Mouse (Mus musculus) lung, postnatal 0 days (tissue): ENCODE measurements around the gene Rnasek. TPM values are rescaled to one million over a fixed set of nuclear protein-coding genes. Genes with fewer than 3 reads are reported as not detected.

ENCODE experiments used
- ATAC-seq: fragments of 200-750 bp; cut with Nextera tagmentation; 2 replicates; pipeline ENCODE4 v1.8.0; 2017; ENCODE audit warnings: moderate library complexity
- DNase-seq: peaks from one replicate; pipeline ENCODE4 v3.0.0-alpha.2; 2016; ENCODE audit warnings: low spot score
- H3K27ac ChIP-seq: fragments of 300-500 bp; sonication (generic); 2 replicates; pipeline ENCODE4 v1.5.1; 2014; ENCODE audit warnings: antibody characterized with exemption, mild to moderate bottlenecking, low read length, mixed read lengths
- H3K27me3 ChIP-seq: fragments of 300-500 bp; sonication (generic); replicated peaks from 2 replicates; pipeline ENCODE4 v1.6.1; 2014; ENCODE audit warnings: low read length, mixed read lengths; ENCODE audit not compliant: insufficient read depth
- H3K36me3 ChIP-seq: fragments of 300-500 bp; sonication (generic); 2 replicates; pipeline ENCODE4 v1.6.1; 2014; ENCODE audit warnings: low read length, mixed read lengths; ENCODE audit not compliant: insufficient read depth
- H3K4me1 ChIP-seq: fragments of 300-500 bp; sonication (generic); 2 replicates; pipeline ENCODE4 v1.6.1; 2014; ENCODE audit warnings: antibody characterized with exemption, low read depth, low read length, mixed read lengths; ENCODE audit not compliant: insufficient read depth
- H3K4me2 ChIP-seq: fragments of 300-500 bp; sonication (generic); replicated peaks from 2 replicates; pipeline ENCODE4 v1.6.1; 2014; ENCODE audit warnings: low read depth, mild to moderate bottlenecking, low read length, moderate library complexity, mixed read lengths
- H3K4me3 ChIP-seq: fragments of 300-500 bp; sonication (generic); 2 replicates; pipeline ENCODE4 v1.5.1; 2014; ENCODE audit warnings: low read depth, low read length
- H3K9ac ChIP-seq: fragments of 300-500 bp; sonication (generic); replicated peaks from 2 replicates; pipeline ENCODE4 v1.6.1; 2014; ENCODE audit warnings: low read depth, mild to moderate bottlenecking
- H3K9me3 ChIP-seq: fragments of 300-500 bp; sonication (generic); 2 replicates; pipeline ENCODE4 v1.6.1; 2016; ENCODE audit warnings: low read length, mixed read lengths
- CTCF ChIP-seq: IDR thresholded peaks from 2 replicates; pipeline ENCODE4 v1.5.1; 2016; ENCODE audit warnings: antibody characterized with exemption, mild to moderate bottlenecking
- EP300 ChIP-seq: IDR thresholded peaks from 2 replicates; pipeline ENCODE4 v1.6.1; 2016; ENCODE audit warnings: antibody characterized with exemption, mild to moderate bottlenecking, control low read depth
- WGBS: fragments of 180-500 bp; shearing (Covaris S2); extraction: QIAGEN DNeasy Blood & Tissue Kit; methylation state at CpG from one replicate; pipeline ENCODE4 v1.1.7; 2014; 5-methylcytosine and 5-hydroxymethylcytosine counted together
- microRNA counts: library from miRNA; unstranded; fragments of <30 nt; microRNA quantifications from one replicate; lab custom pipeline; 2015
- microRNA-seq: library from miRNA; unstranded; fragments of <30 nt; microRNA quantifications from one replicate; pipeline ENCODE4, GENCODE M21; 2016
- polyA plus RNA-seq: library from polyadenylated mRNA; unstranded; fragments of >200 nt; fragmentation: Nextera tagmentation; extraction: Ambion mirVana; gene quantifications from 2 replicates; pipeline ENCODE4 v1.2.1, GENCODE M21; 2015

The Rnasek gene
- polyA plus RNA-seq, 1 experiment from 2014 or later: 484 TPM

DNA sequence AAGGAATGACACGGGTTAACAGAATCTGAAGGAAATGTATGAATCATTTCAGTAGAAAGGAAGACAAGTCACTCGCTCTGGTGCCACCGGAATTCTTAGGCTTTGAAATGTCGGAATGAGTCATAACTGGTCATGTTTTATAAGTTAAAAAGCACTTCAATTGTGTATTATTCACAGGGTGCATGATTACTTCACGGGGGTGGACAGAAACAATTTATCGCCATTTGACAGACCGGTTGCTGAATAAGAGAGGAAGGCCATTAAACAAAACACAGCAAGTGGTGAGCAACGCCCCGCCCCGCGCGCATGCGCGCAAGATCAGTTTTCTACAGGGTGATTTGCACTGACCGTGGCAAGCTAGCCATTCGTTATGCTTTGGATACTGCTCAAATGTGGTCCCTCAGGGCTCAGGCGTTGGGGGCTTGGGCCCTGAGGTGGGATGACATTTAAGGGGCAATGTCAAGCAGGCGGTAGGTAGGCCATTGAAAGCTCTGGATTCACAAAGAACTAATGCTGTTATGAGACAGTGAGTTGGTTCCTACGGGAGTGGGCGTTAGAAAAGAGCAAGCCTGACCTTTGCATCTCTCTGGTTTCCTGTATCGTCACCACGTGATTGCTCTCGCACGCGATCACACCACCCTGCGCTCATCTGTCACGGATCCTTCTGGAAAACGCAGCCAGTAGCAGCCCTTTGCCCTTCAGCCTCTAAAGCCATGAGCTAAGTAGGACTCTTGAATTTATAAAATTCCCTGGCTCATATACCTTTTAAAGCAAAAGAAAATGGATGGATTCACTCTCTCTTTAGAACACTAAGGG, 50.1 kb downstream of the Rnasek start:
- WGBS: 74% methylated on average over 28 of the region's 28 CpGs

More for the DNA sequence above, 50.1 kb downstream of the Rnasek start:
- Histone ChIP-seq H3K9ac (no peak overlapping the region), H3K4me3 (no peak overlapping the region), H3K4me1 (no peaks in the 10 kb centered on the region), H3K9me3 (no peaks in the 10 kb centered on the region), H3K27me3 (no peaks in the 10 kb centered on the region), H3K36me3 (no peaks in the 10 kb centered on the region), H3K4me2 (no peak overlapping the region), H3K27ac (no peak overlapping the region)
- DNase-seq (peak; percentile 41), ATAC-seq (peak; percentile 47)
- TF ChIP-seq EP300 (no peak), CTCF (no peak)

MicroRNAs encoded within 50 kb of the gene (microRNA counts, 519-probe panel; counts per million panel counts)
- microRNA mmu-miR-195 (lab: Ali Mortazavi, UCI): 3,617 counts per million, percentile 25 among the panel's probes with 10 or more counts
- microRNA mmu-miR-497 (lab: Ali Mortazavi, UCI): 3,878 counts per million, percentile 31 among the panel's probes with 10 or more counts

Small RNA genes lying within 50 kb of the gene (microRNA-seq; reads per million reads assigned to microRNA genes)
- gene Mir195a: 7,628 reads per million, percentile 93 among the genes with 10 or more reads in this experiment
- gene Mir497: not detected
- not detected for gene Mir497b

Other genes with a start within 250 kb of the Rnasek start
- gene Gabarap, start 248.7 kb downstream of the Rnasek start, polyA plus RNA-seq: 624 and 645 TPM in 2 replicates
- gene Phf23, start 244.1 kb downstream of the Rnasek start, polyA plus RNA-seq: 57.5 and 61.3 TPM in 2 replicates
- gene Dvl2, start 239.2 kb downstream of the Rnasek start, polyA plus RNA-seq: 14.6 and 15.1 TPM in 2 replicates
- 92.0 and 95.2 TPM in 2 replicates for gene Acadvl, start 224.4 kb downstream of the Rnasek start, polyA plus RNA-seq
- 2.0 and 2.1 TPM in 2 replicates for gene Dlg4, start 222.9 kb downstream of the Rnasek start, polyA plus RNA-seq
- 0.81 TPM in 2 replicates for gene Asgr1, start 185.8 kb downstream of the Rnasek start, polyA plus RNA-seq
- gene Asgr2, start 147.2 kb downstream of the Rnasek start, polyA plus RNA-seq: not detected in 2 replicates
- gene Mgl2, start 109.5 kb downstream of the Rnasek start, polyA plus RNA-seq: 0.90 and 1.2 TPM in 2 replicates
- 0.54 and 0.70 TPM in 2 replicates for gene Clec10a, start 83.6 kb downstream of the Rnasek start, polyA plus RNA-seq
- gene Slc16a11, start 27.1 kb downstream of the Rnasek start, polyA plus RNA-seq: 7.9 TPM in 2 replicates
- gene Slc16a13, start 18.8 kb downstream of the Rnasek start, polyA plus RNA-seq: 4.5 and 6.0 TPM in 2 replicates
- gene Bcl6b, start 10.0 kb downstream of the Rnasek start, polyA plus RNA-seq: 19.2 and 31.6 TPM in 2 replicates
- 115 and 118 TPM in 2 replicates for gene 0610010K14Rik, start 1.9 kb downstream of the Rnasek start, polyA plus RNA-seq
- gene Gm21988, start within 50 bp of the Rnasek start, polyA plus RNA-seq: 11.0 and 15.3 TPM in 2 replicates
- 5.8 and 7.0 TPM in 2 replicates for gene Alox12, start 15.5 kb upstream of the Rnasek start, polyA plus RNA-seq
- gene Alox12e, start 82.8 kb upstream of the Rnasek start, polyA plus RNA-seq: 0.08 and 0.11 TPM in 2 replicates
- gene Alox15, start 112.2 kb upstream of the Rnasek start, polyA plus RNA-seq: 0.26 and 0.57 TPM in 2 replicates
- 9.1 and 9.6 TPM in 2 replicates for gene Pelp1, start 170.2 kb upstream of the Rnasek start, polyA plus RNA-seq
- 12.7 and 13.7 TPM in 2 replicates for gene Arrb2, start 192.8 kb upstream of the Rnasek start, polyA plus RNA-seq
- gene Med11, start 212.1 kb upstream of the Rnasek start, polyA plus RNA-seq: 37.3 and 37.9 TPM in 2 replicates
- 1.0 and 1.4 TPM in 2 replicates for gene Zmynd15, start 219.6 kb upstream of the Rnasek start, polyA plus RNA-seq
- 45.1 and 52.3 TPM in 2 replicates for gene Cxcl16, start 220.1 kb upstream of the Rnasek start, polyA plus RNA-seq